Mouse (Mus musculus) left cerebral cortex, postnatal 14 days (tissue): ENCODE data around the gene Gm3460. TPM values are rescaled to one million over a fixed set of nuclear protein-coding genes. Genes with fewer than 3 reads are reported as not detected.
"Not testable (repeated sequence)": the region's sequence is repeated elsewhere in the genome, so short reads cannot be mapped to it uniquely, and the experiment has no call there.

Experiments used
- DNase-seq, 2 experiments: peaks; one replicate each; pipeline ENCODE4 v3.0.0; 2021 to 2022; ENCODE audit warnings: low spot score in 2 of 2, mixed read lengths in 1 of 2
- intact Hi-C: fragments of 180-260 bp; cut with DNase I; formaldehyde crosslinking; loops from one replicate; pipeline ENCODE4 v1.15.1; 2025
- long read RNA-seq, 2 experiments: library from polyadenylated mRNA; stranded (forward); transcript quantifications; one replicate each; pipeline ENCODE4 v2.0.0; 2021
- total RNA-seq, 2 experiments: library from RNA; stranded (reverse); gene quantifications; 2 replicates each; pipeline ENCODE4 v1.2.3; 2021

Gene Gm3460
- total RNA-seq: not detected
- long read RNA-seq, experiment 1: 0 reads
- long read RNA-seq, experiment 2: 0 reads

DNA sequence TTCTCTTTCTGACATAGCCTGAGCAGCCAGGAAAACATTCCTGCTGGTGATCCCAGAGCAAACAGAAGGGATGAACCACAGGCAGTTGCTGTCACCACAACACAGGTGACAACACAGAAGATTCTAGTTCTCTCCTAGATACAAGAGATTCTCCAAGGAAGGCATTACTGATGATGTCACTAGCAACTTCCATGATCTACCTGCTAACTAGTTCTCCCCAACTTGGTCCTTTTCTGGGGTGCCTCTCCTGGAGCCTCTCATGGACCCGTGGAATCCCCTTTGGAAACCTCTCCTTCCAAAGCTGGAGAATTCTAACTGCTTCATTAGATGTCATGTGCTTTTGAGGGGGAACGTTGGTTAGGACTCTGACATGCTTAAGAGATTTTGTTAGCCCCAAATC, at the start of gene Gm3460:
Gene Gm3460 (minus strand): TSS at position 101 of the 400 bp plus-strand sequence.
- DNase-seq, intact Hi-C loops: not testable (repeated sequence)

- intact Hi-C loops: not testable (repeated sequence)
These were observed 15.8 kb downstream of the Gm3460 start for GRCm38 (mm10) chr14:6606436-6606835.

DNA sequence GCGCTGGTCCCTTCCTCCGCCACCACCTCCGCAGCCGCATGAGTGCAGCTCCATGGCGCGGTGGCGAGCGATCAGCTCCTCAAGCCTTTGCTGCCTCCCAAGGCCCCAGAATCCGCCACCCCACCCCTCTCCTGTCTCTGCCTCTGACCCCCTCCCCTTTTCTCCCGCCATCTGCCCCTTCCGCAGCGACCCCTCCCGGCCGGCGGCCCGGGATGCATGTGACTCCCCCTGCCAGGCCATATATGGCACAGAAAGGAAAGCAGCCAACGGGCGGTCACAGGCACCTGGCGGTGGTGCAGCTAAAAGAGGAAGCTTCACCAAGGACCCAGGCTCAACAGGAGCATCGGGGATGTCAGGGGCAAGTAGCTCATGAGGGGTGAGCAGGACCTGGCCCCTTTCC, 17.2 kb downstream of the Gm3460 start:
- DNase-seq: peak; percentile 6 to 21
- intact Hi-C loops: not testable (repeated sequence)

More at GRCm38 (mm10) chr14:6606436-6606835, 15.8 kb downstream of the Gm3460 start:
- DNase-seq: peak in 1 of 2 experiments; percentile 3

DNA sequence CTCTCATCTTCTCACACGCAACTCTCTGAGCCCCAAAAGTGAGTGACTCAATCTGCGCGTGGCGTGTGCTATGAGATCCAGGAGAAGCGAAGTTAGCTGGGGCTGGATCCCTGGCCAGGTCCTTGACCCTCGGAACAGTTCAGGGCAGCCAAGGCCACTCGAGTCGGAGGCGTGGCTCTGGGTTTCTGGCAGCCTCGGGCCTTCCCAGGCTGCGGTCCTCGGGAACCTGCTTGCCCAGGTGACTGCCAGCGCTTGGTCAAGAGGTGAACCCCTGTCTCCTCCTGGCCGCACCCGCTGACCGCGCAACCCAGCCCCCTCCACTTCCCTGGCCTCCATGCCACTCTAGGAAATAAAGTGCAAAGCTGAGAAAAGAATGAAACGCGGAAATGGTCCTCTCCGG, 17.7 kb downstream of the Gm3460 start:
- intact Hi-C loops: not testable (repeated sequence)
- DNase-seq: peak in 1 of 2 experiments; percentile 1

- DNase-seq, intact Hi-C loops: not testable (repeated sequence)
These were observed 31.7 kb downstream of the Gm3460 start, which contains the start of gene Gm3629 for GRCm38 (mm10) chr14:6590513-6590912. Gene Gm3629, minus strand, starts transcription at chr14:6590613.

Other genes starting within 250 kb of the Gm3460 start
- gene Gm16440, start 232.1 kb downstream of the Gm3460 start, total RNA-seq: not detected
- gene Gm3591, start 209.9 kb downstream of the Gm3460 start, total RNA-seq: under 1 TPM; 0.53 to 0.99 TPM
- gene Gm3594, start 177.8 kb downstream of the Gm3460 start, total RNA-seq: not detected
- gene Gm8356, start 85.1 kb downstream of the Gm3460 start, total RNA-seq: not detected
- gene Gm3629, start 31.8 kb downstream of the Gm3460 start, total RNA-seq: under 1 TPM; 0.47 to 0.55 TPM
- not detected for gene Gm10251, start 61.8 kb upstream of the Gm3460 start, total RNA-seq
- gene Gm8050, start 97.8 kb upstream of the Gm3460 start, total RNA-seq: not detected
- 1 to 10 TPM; 2.2 to 4.7 TPM for gene Gm3636, start 119.9 kb upstream of the Gm3460 start, total RNA-seq
- not detected for gene Gm8362, start 152.0 kb upstream of the Gm3460 start, total RNA-seq
- gene Gm3642, start 217.9 kb upstream of the Gm3460 start, total RNA-seq: not detected